Mouse (Mus musculus) frontal cortex, postnatal 10 days (tissue): ENCODE measurements around the gene Zfp566.

Experiments
- DNase-seq, 2 experiments: peaks; one replicate each; pipeline ENCODE4 v3.0.0; 2022; ENCODE audit warnings: low spot score in 2 of 2, mixed read lengths in 1 of 2

Zfp566 gene

GRCm38 (mm10) chr7:30060341-30060740, 30.0 kb downstream of the Zfp566 start:
- DNase-seq, result no peak

- no peak for DNase-seq
Observed at GRCm38 (mm10) chr7:30053591-30053990, 36.7 kb downstream of the Zfp566 start.

GRCm38 (mm10) chr7:30050882-30051548, 39.3 kb downstream of the Zfp566 start, which contains the start of gene Zfp14:
Gene Zfp14 (minus strand): TSS chr7:30051380.
- peak; percentile 77 to 88 for DNase-seq

GRCm38 (mm10) chr7:30048126-30048525, 42.2 kb downstream of the Zfp566 start:
- no peak for DNase-seq

GRCm38 (mm10) chr7:30044354-30044753, 46.0 kb downstream of the Zfp566 start:
- DNase-seq, result no peak

GRCm38 (mm10) chr7:30034331-30034730, 56.0 kb downstream of the Zfp566 start:
- no peak for DNase-seq

- DNase-seq, result no peak
Observed at GRCm38 (mm10) chr7:30031379-30031778, 58.9 kb downstream of the Zfp566 start.

- no peak for DNase-seq
Observed at GRCm38 (mm10) chr7:30030677-30031076, 59.6 kb downstream of the Zfp566 start.

- no peak for DNase-seq
Observed at GRCm38 (mm10) chr7:30028572-30028971, 61.8 kb downstream of the Zfp566 start.
